Mouse (Mus musculus) limb, embryonic 14.5 days (tissue): ENCODE measurements around the gene Casp3. TPM values are rescaled to one million over a fixed set of nuclear protein-coding genes. Genes with fewer than 3 reads are reported as not detected.
"Not testable (repeated sequence)": the region's sequence is repeated elsewhere in the genome, so short reads cannot be mapped to it uniquely, and the experiment has no call there.

Experiments
- ATAC-seq: fragments of 200-750 bp; cut with Nextera tagmentation; 2 replicates; pipeline ENCODE4 v1.8.0; 2017; ENCODE audit warnings: low read depth, moderate number of reproducible peaks, moderate TSS enrichment; ENCODE audit not compliant: low FRiP score
- DNase-seq: peaks from one replicate; pipeline ENCODE4 v3.0.0-alpha.2; 2015; ENCODE audit warnings: low spot score
- H3K27ac ChIP-seq: fragments of 300-500 bp; sonication (generic); replicated peaks from 2 replicates; pipeline ENCODE4 v1.5.1; 2014; ENCODE audit warnings: low read depth, mild to moderate bottlenecking, low read length, moderate library complexity, mixed read lengths
- H3K27me3 ChIP-seq: fragments of 300-500 bp; sonication (generic); 2 replicates; pipeline ENCODE4 v1.6.1; 2014; ENCODE audit warnings: low read length, mixed read lengths; ENCODE audit not compliant: control insufficient read depth, insufficient read depth
- H3K36me3 ChIP-seq: fragments of 300-500 bp; sonication (generic); 2 replicates; pipeline ENCODE4 v1.6.1; 2014; ENCODE audit warnings: mild to moderate bottlenecking, low read length, moderate library complexity, mixed read lengths; ENCODE audit not compliant: control insufficient read depth, insufficient read depth
- H3K4me1 ChIP-seq: fragments of 300-500 bp; sonication (generic); 2 replicates; pipeline ENCODE4 v1.6.1; 2014; ENCODE audit warnings: antibody characterized with exemption, low read length, mixed read lengths; ENCODE audit not compliant: control insufficient read depth, insufficient read depth
- H3K4me2 ChIP-seq: fragments of 300-500 bp; sonication (generic); replicated peaks from 2 replicates; pipeline ENCODE4 v1.6.1; 2014; ENCODE audit warnings: low read depth, mild to moderate bottlenecking, low read length, moderate library complexity; ENCODE audit not compliant: severe bottlenecking
- H3K4me3 ChIP-seq: fragments of 300-500 bp; sonication (generic); replicated peaks from 2 replicates; pipeline ENCODE4 v1.5.1; 2014; ENCODE audit warnings: low read length
- H3K9ac ChIP-seq: fragments of 300-500 bp; sonication (generic); 2 replicates; pipeline ENCODE4 v1.6.1; 2014; ENCODE audit warnings: mild to moderate bottlenecking, low read depth, low read length, moderate library complexity; ENCODE audit not compliant: severe bottlenecking
- H3K9me3 ChIP-seq: fragments of 300-500 bp; sonication (generic); 2 replicates; pipeline ENCODE4 v1.6.1; 2016; ENCODE audit warnings: low read length; ENCODE audit not compliant: control insufficient read depth
- POLR2A ChIP-seq: fragments of 200-500 bp; IDR thresholded peaks from 2 replicates; pipeline ENCODE4 v1.8.0; 2012; ENCODE audit warnings: inconsistent platforms, mild to moderate bottlenecking, moderate library complexity, borderline replicate concordance; ENCODE audit not compliant: insufficient read depth, insufficient read length; ENCODE audit errors: extremely low read depth
- WGBS: fragments of 180-500 bp; shearing (Covaris S2); extraction: QIAGEN DNeasy Blood & Tissue Kit; methylation state at CpG from one replicate; pipeline ENCODE4 v1.1.7; 2014; 5-methylcytosine and 5-hydroxymethylcytosine counted together
- polyA plus RNA-seq, 2 experiments: library from polyadenylated mRNA; depleted of rRNA in 1 of 2; stranded (reverse) in 1 of 2; unstranded in 1 of 2; fragments of >200 nt; fragmentation: Nextera tagmentation in 1 of 2; extraction: Ambion mirVana in 1 of 2; gene quantifications; 2 replicates each; pipeline versions ENCODE4 v1.2.1 to v1.2.3; 2012 to 2014

Casp3 gene
- polyA plus RNA-seq, 2 experiments: 54.0 to 72.1 TPM

DNA sequence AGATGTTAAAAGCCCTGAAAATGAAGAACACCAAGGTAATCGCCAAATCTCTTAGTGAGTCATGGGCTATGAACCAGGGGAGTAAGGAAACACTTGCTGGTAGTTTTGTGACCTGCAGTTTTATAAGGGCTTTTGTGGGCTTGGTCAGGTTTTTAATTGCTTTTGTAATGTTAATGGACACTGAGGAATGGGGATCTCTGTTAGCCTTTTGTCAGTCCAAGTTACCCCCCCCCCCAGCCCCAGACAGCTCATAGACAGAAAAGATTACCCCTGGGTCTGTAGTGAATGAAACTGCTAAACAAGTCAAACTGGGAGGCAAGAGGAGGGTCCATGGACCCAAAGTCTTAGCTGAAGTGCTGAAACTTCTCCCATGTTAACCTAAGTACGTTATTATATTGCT is 43.6 kb upstream of the Casp3 start:
- H3K9me3 ChIP-seq: no peaks in the 10 kb centered on the region
- no peak for ATAC-seq
- peaks cover 38% of the 10 kb centered on the region for H3K36me3 ChIP-seq
- no peaks in the 10 kb centered on the region for H3K27me3 ChIP-seq
- H3K4me1 ChIP-seq: no peaks in the 10 kb centered on the region
- H3K27ac ChIP-seq: no peak overlapping the region
- no peak overlapping the region for H3K4me3 ChIP-seq
- 74% methylated on average over 2 of the region's 2 CpGs for WGBS
- no peak for DNase-seq
- H3K4me2 ChIP-seq: no peak overlapping the region
- no peak overlapping the region for H3K9ac ChIP-seq
- no peak for TF ChIP-seq POLR2A

DNA sequence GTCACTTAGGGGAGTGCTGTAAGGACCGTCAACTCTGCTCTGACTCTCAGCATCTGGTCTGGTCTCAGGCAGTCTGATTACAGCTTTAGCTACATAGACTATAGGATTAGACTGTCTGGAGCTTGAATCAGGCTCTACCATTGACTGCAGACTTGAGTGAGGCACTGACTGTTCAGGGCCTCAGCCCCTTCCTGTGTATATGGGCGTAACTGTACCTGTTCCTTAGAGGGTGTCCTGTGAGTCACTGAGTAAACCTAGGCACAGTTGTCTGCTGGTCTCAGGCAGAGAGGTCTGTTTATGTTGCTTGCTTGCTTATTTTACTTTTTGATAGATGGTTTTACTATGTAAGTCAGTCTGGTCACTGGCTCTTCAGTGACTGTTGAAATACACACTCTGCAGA is 43.1 kb upstream of the Casp3 start:
- Histone ChIP-seq H3K27ac (no peak overlapping the region), H3K4me2 (no peak overlapping the region), H3K4me1 (no peaks in the 10 kb centered on the region), H3K9me3 (no peaks in the 10 kb centered on the region), H3K27me3 (no peaks in the 10 kb centered on the region), H3K4me3 (no peak overlapping the region), H3K9ac (no peak overlapping the region), H3K36me3 (peaks cover 43% of the 10 kb centered on the region)
- TF ChIP-seq POLR2A: no peak
- no peak for DNase-seq
- no peak for ATAC-seq
- WGBS: 76% methylated on average over 2 of the region's 2 CpGs

DNA sequence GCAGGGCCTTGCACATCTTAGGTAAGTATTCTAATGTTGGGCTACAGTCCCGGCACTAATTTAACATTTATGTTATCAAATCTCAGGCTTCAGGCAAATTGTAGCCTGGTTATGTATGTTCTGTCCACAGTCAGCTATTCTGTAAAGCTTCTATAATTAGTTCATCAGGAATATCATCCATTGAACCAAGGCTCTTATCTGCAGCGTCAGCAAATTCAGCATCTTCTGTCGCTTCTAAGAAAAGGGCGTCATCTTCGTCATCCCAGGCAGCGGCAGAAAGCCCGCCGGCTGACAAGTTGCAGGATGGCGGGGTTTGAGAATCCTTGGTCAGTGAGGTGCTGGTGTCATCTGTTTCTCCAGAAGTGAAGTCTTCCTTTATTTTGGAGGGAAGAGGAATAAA is 38.3 kb upstream of the Casp3 start:
- 96% methylated on average over 9 of the region's 9 CpGs for WGBS

DNA sequence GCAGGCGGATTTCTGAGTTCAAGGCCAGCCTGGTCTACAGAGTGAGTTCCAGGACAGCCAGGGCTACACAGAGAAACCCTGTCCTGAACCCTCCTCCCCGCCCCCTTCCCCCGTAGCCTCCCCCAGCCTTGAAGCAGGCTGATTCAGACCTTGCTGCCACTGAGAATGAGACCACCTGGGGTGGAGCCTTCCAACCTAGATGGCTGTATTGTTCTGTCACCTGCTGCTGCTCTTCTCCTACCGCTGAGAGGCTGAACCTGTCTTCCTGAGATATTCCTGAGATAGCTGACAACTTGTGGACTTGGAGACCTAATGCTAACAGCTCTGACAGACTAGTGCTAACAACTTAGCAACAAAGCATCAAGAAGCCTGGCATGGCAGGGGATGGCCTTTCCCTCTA is 32.8 kb upstream of the Casp3 start:
- H3K36me3 ChIP-seq: peaks cover 21% of the 10 kb centered on the region
- H3K9ac ChIP-seq, H3K27ac ChIP-seq, H3K27me3 ChIP-seq, H3K4me1 ChIP-seq, H3K9me3 ChIP-seq, H3K4me3 ChIP-seq, ATAC-seq, DNase-seq, H3K4me2 ChIP-seq: not testable (repeated sequence)
- 58% methylated on average over 4 of the region's 4 CpGs for WGBS

More for the DNA sequence above, 38.3 kb upstream of the Casp3 start:
- no peaks in the 10 kb centered on the region for H3K27me3 ChIP-seq
- H3K4me3 ChIP-seq: no peak overlapping the region
- no peak for DNase-seq
- ATAC-seq: no peak
- no peaks in the 10 kb centered on the region for H3K9me3 ChIP-seq
- no peak for TF ChIP-seq POLR2A
- H3K4me1 ChIP-seq: no peaks in the 10 kb centered on the region
- H3K4me2 ChIP-seq: no peak overlapping the region
- no peak overlapping the region for H3K9ac ChIP-seq
- H3K36me3 ChIP-seq: peaks cover 62% of the 10 kb centered on the region
- H3K27ac ChIP-seq: no peak overlapping the region

DNA sequence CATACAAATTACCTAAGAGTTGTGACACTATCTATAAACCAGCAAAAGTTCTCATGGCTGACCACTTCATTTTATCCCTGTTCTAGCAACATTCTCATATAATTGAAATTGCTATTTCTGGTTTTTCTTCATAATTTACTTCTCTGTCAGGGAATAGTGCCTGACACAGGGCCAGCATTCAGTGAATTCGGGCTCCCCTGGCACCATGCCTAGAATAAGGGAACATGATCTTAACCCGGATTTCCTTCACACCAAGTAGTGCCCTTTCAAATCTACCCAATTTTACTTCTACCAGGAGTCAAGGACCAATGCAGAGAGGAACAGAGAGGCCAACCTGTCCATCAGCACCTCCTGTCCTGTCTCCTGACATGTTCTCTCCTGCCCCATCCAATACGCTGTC is 31.5 kb upstream of the Casp3 start:
- H3K4me1 ChIP-seq: no peaks in the 10 kb centered on the region
- peaks cover 12% of the 10 kb centered on the region; the same call in 1 of the 2 replicates for H3K36me3 ChIP-seq
- no peak overlapping the region for H3K9ac ChIP-seq
- no peak for TF ChIP-seq POLR2A
- H3K9me3 ChIP-seq: no peaks in the 10 kb centered on the region
- ATAC-seq (no peak), DNase-seq (no peak)
- H3K4me2 ChIP-seq: no peak overlapping the region
- 63% methylated on average over 3 of the region's 3 CpGs for WGBS
- no peaks in the 10 kb centered on the region for H3K27me3 ChIP-seq
- H3K4me3 ChIP-seq: no peak overlapping the region
- no peak overlapping the region for H3K27ac ChIP-seq

DNA sequence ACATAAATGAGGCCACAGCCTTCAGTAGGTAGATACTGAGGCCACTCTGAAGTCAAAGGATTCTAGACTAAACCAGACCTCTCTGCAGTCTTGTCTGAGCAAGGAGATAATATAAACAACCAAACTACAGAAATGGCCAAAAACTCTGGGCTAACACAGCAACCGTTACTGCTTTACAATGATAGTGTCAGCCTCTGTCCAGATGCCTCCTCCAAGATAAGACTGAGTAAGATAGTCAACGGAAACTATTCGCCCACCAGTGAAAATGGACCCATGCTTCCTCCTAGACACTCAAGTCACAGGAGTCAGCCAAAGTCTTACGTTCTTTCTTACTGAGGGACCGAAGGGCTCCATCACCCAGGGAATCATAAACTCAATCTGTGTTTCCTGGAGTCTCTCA is 29.2 kb upstream of the Casp3 start:
- Histone ChIP-seq H3K36me3 (peaks cover 6% of the 10 kb centered on the region), H3K27me3 (no peaks in the 10 kb centered on the region), H3K9ac (no peak overlapping the region), H3K4me2 (no peak overlapping the region), H3K27ac (no peak overlapping the region), H3K4me3 (no peak overlapping the region), H3K4me1 (no peaks in the 10 kb centered on the region), H3K9me3 (no peaks in the 10 kb centered on the region)
- 87% methylated on average over 5 of the region's 5 CpGs for WGBS
- TF ChIP-seq POLR2A: no peak
- no peak for DNase-seq
- ATAC-seq: no peak
